Mouse (Mus musculus) erythroblast, embryonic 14.5 days (primary cell): ENCODE data around the gene M6pr.

Experiments
- GATA1 ChIP-seq: IDR thresholded peaks from 2 replicates; pipeline ENCODE4 v1.6.1; 2012; ENCODE audit warnings: low read length, inconsistent platforms, mixed read lengths
- TAL1 ChIP-seq: IDR thresholded peaks from 3 replicates; pipeline ENCODE4 v1.6.1; 2012; ENCODE audit warnings: low read length, inconsistent platforms, mixed read lengths

DNA sequence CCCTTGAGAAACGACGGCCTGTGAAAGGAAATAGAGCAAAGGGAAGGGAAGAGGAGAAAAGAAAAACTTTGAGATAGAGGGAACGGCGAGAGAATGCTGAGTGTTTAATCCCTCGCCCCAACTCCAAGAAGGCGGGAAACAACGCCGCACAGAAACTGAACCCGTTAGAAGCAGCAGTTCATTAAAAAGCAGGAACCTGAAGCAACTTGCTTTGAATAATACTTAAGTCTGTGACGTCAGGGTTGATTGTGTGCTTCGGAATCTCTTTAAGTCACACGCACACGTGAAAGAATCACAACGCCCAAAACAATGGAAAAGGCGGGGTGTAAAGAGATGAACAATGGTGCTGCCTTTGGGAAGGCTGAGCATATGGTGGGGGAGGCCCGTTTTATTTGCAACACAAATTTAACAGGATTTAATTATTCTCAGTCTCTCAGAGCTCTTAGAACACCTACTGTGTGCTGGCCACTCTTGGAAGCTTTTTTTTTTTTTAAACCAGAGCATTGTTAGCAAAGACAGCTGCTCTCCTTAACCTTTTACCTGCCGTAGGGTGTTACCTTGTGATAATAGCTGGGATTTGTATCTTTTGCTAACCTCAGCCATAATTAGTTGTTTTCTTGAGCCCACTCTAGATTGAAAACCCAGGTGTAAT lies 32.0 kb downstream of the M6pr start, which contains the start of gene Phc1:
- no peak for TF ChIP-seq TAL1
- no peak for TF ChIP-seq GATA1
